Mouse (Mus musculus) heart, postnatal 0 days (tissue): ENCODE measurements at regions not wholly inside any gene's neighbourhood (a gene's known extent, or its start where the extent isn't known, plus 50 kb on each side); places are given as distances from the start of the nearest gene placed in this dataset.

Source experiments
- CTCF ChIP-seq: IDR thresholded peaks from 2 replicates; pipeline ENCODE4 v1.5.1; 2016; ENCODE audit warnings: antibody characterized with exemption, control low read depth, low read depth
- EP300 ChIP-seq: IDR thresholded peaks from 2 replicates; pipeline ENCODE4 v1.6.1; 2016; ENCODE audit warnings: antibody characterized with exemption, low read depth

GRCm38 (mm10) chr7:83369191-83369590 is 215.5 kb upstream of the Tmc3 start:
- TF ChIP-seq EP300 (no peak), CTCF (no peak)
